In genomic region chr11:77606469-77606834, GRCm38 (mm10) we compare ENCODE assay signal across 8 mouse cellular contexts. TPM values are rescaled to one million over a fixed set of nuclear protein-coding genes. Genes with fewer than 3 reads are reported as not detected.
DNase-seq lines count a peak whose midpoint lies in the region; ATAC-seq and TF ChIP-seq lines count a peak whose summit lies in the region.

No protein-coding gene starts in this region.

- WGBS in lung, adult 2 months, result 2% methylated on average over 6 of the region's 6 CpGs
- WGBS in embryonic facial prominence, embryonic 12.5 days, result 2% methylated on average over 6 of the region's 6 CpGs
- 6% methylated on average over 6 of the region's 6 CpGs for WGBS in hindbrain, embryonic 16.5 days
- 3% methylated on average over 6 of the region's 6 CpGs for WGBS in midbrain, embryonic 16.5 days

- no peaks in the 10 kb centered on the region for H3K27me3 ChIP-seq in embryonic facial prominence, embryonic 12.5 days
- H3K27me3 ChIP-seq in hindbrain, embryonic 16.5 days (replicated peaks; ENCODE audit: control insufficient read depth, insufficient read depth, low read length), result no peaks in the 10 kb centered on the region
- no peaks in the 10 kb centered on the region for H3K27me3 ChIP-seq in midbrain, embryonic 16.5 days (ENCODE audit: control insufficient read depth, insufficient read depth, low read depth, low read length)

- peak overlapping the region; percentile 98 for H3K9ac ChIP-seq in embryonic facial prominence, embryonic 12.5 days
- peak overlapping the region; percentile 99 for H3K9ac ChIP-seq in hindbrain, embryonic 16.5 days (ENCODE audit: low read depth, low read length)
- peak overlapping the region; percentile 99 for H3K9ac ChIP-seq in midbrain, embryonic 16.5 days (ENCODE audit: low read depth, low read length)

- no peaks in the 10 kb centered on the region; the same call in 1 of the 2 replicates for H3K36me3 ChIP-seq in embryonic facial prominence, embryonic 12.5 days
- H3K36me3 ChIP-seq in hindbrain, embryonic 16.5 days (ENCODE audit: control insufficient read depth, insufficient read depth, low read length), result no peaks in the 10 kb centered on the region
- H3K36me3 ChIP-seq in midbrain, embryonic 16.5 days (ENCODE audit: control insufficient read depth, insufficient read depth, low read length), result no peaks in the 10 kb centered on the region

- no peak for TF ChIP-seq POLR2A in lung, adult 2 months (IDR thresholded peaks at IDR 0.05; ENCODE audit: borderline replicate concordance, extremely low read depth, low read depth, low read length)

- H3K9me3 ChIP-seq in embryonic facial prominence, embryonic 12.5 days, result no peaks in the 10 kb centered on the region
- H3K9me3 ChIP-seq in hindbrain, embryonic 16.5 days (ENCODE audit: control insufficient read depth, low read length), result no peaks in the 10 kb centered on the region
- H3K9me3 ChIP-seq in midbrain, embryonic 16.5 days (replicated peaks; ENCODE audit: control insufficient read depth, low read length, poor library complexity, severe bottlenecking), result no peaks in the 10 kb centered on the region

- ATAC-seq in embryonic facial prominence, embryonic 12.5 days (ENCODE audit: insufficient number of reproducible peaks, insufficient read depth, low FRiP score, low TSS enrichment), result no peak
- ATAC-seq in hindbrain, embryonic 16.5 days, result 0 out of 2 replicates have a peak, but pooled peaks have one; percentile 1
- no peak for ATAC-seq in midbrain, embryonic 16.5 days

- H3K4me1 ChIP-seq in lung, adult 2 months (ENCODE audit: control insufficient read depth, insufficient read depth, low read length), result peaks cover 10% of the 10 kb centered on the region
- peaks cover 7% of the 10 kb centered on the region for H3K4me1 ChIP-seq in embryonic facial prominence, embryonic 12.5 days
- H3K4me1 ChIP-seq in hindbrain, embryonic 16.5 days (ENCODE audit: control insufficient read depth, insufficient read depth, low read depth, low read length), result peaks cover 30% of the 10 kb centered on the region
- H3K4me1 ChIP-seq in midbrain, embryonic 16.5 days (ENCODE audit: control insufficient read depth, insufficient read depth, low read length), result peaks cover 30% of the 10 kb centered on the region

- peak overlapping the region; percentile 85 for H3K4me3 ChIP-seq in lung, adult 2 months (replicated peaks; ENCODE audit: extremely low read depth, low read depth, low read length)
- peak overlapping the region; percentile 99 for H3K4me3 ChIP-seq in embryonic facial prominence, embryonic 12.5 days
- peak overlapping the region; percentile 74 for H3K4me3 ChIP-seq in hindbrain, embryonic 16.5 days (ENCODE audit: low read length)
- peak overlapping the region; percentile 100 for H3K4me3 ChIP-seq in midbrain, embryonic 16.5 days (ENCODE audit: low read depth, low read length)

- DNase-seq in lung, adult 2 months, result no peak
- no peak for DNase-seq in lung, postnatal 36 days
- no peak for DNase-seq in adrenal gland, postnatal 4 days (ENCODE audit: low spot score in 2 of 2)
- DNase-seq in frontal cortex, postnatal 14 days (ENCODE audit: low spot score in 2 of 2), result no peak
- no peak for DNase-seq in spleen, postnatal 36 days (ENCODE audit: low spot score in 2 of 2)

- peak overlapping the region; percentile 91 for H3K4me2 ChIP-seq in embryonic facial prominence, embryonic 12.5 days (replicated peaks)
- peak overlapping the region; percentile 89 for H3K4me2 ChIP-seq in hindbrain, embryonic 16.5 days (ENCODE audit: low read length)
- peak overlapping the region; percentile 89 for H3K4me2 ChIP-seq in midbrain, embryonic 16.5 days (ENCODE audit: low read length)

- TF ChIP-seq CTCF in lung, adult 2 months (IDR thresholded peaks at IDR 0.05; ENCODE audit: insufficient read depth, low read length), result no peak

- H3K27ac ChIP-seq in embryonic facial prominence, embryonic 12.5 days, result peak overlapping the region; percentile 97
- H3K27ac ChIP-seq in hindbrain, embryonic 16.5 days (ENCODE audit: low read depth, low read length), result peak overlapping the region; percentile 96
- H3K27ac ChIP-seq in midbrain, embryonic 16.5 days (ENCODE audit: low read length), result peak overlapping the region; percentile 96

RNA-seq across cellular contexts. Expression of gene Taok1, which starts 1.2 kb away (rescaled TPM):
- 5.2 and 9.2 TPM in 2 replicates for polyA plus RNA-seq in lung, adult 2 months (2012; rRNA removed)
- polyA plus RNA-seq in embryonic facial prominence, embryonic 12.5 days (2016; fragmentation: Nextera tagmentation; extraction: Ambion mirVana), result 14.9 and 15.1 TPM in 2 replicates
- polyA plus RNA-seq in hindbrain, embryonic 16.5 days (2015; fragmentation: Nextera tagmentation; extraction: Ambion mirVana), result 18.7 and 19.6 TPM in 2 replicates
- 25.3 and 25.4 TPM in 2 replicates for polyA plus RNA-seq in midbrain, embryonic 16.5 days (2015; fragmentation: Nextera tagmentation; extraction: Ambion mirVana)
- total RNA-seq in adrenal gland, postnatal 4 days (2021), result 10 to 100 TPM; 56.7 to 59.7 TPM
